Mouse (Mus musculus) heart, postnatal 14 days (tissue): Measurements from ENCODE around the gene Skida1. TPM values are rescaled to one million over a fixed set of nuclear protein-coding genes. Genes with fewer than 3 reads are reported as not detected.

Experiments
- DNase-seq, 2 experiments: peaks; one replicate each; pipeline ENCODE4 v3.0.0; 2021 to 2022
- intact Hi-C: fragments of 180-260 bp; cut with DNase I; formaldehyde crosslinking; loops from one replicate; pipeline ENCODE4 v1.15.1; 2025
- total RNA-seq, 2 experiments: library from RNA; stranded (reverse); gene quantifications; 2 replicates each; pipeline ENCODE4 v1.2.3; 2021

The Skida1 gene
- total RNA-seq, 2 experiments from 2014 or later: 3.3 to 4.8 TPM

DNA sequence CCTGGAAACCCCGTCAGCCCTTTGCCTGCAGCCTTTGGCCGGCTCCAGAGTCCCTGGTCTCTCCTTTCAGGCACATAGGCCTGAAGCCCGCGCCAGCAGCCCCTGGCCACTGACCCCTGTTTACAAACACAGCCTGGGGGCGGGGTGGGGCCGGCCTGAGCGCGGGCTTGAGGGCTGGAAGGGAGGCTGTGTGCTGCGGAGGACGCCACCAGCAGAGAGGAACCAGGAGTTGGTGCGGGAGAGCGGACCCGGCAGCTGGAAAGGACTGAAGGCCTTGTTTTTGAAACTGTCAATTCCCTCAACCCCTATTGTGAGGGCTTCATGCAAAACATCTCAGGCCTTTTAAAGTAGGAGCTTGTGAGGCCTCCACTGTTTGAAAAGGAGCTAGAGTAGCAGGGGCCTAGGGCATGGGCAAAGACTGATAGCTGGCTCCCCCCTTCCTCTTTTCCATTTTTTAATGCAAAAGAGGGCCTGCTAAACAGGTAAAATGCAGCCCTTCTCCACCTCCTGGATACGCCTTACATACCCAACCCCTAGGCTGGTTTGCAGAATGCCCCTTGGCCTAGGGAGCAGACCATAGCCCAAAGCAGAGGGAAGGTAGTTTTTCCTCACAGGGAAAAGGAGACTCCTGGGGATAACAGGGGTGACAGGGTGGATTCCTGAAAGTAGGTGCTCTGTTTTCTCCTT lies 7.5 kb downstream of the Skida1 start:
- intact Hi-C loops: no loop called here
- no peak for DNase-seq

DNA sequence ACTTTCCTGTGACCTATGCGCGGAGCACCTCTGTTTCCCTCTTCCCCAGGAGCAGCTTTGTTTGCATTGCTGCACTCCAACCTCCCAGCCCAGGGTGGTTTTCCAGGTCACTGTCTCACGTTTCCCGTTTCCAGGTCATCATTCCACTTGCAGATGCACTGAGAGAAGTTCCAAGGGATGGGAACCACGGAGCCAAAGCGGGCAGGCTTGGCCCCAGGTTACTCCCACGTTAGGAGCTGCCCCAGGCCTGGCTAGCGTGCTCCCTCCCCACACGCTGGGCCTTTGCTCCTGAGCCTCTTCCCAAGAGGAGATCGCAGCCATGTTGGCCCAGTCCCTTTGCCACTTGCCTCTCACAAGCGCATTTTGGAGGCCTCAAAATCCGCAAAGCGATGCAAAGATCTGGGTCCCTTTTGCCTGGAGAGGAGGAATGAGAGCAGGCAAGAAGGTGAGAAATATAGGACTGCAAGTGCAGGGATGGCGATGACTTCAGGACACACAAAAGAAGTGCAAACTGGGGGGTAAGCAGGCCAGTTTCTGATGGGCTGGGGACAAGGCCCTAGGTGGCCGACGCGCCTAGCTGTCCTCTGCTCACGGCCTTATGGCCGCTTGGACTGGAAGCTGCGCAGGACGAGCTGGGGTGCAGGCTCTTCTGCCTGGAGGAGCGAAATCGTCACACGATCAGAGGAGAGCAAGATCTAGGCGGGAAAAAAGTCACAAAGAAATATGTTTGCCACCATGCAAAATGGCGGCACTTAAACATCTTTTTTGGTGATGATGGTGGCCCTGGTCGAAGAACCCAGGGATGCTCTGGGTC lies 8.3 kb downstream of the Skida1 start:
- DNase-seq: no peak
- intact Hi-C loops: no loop called here

DNA sequence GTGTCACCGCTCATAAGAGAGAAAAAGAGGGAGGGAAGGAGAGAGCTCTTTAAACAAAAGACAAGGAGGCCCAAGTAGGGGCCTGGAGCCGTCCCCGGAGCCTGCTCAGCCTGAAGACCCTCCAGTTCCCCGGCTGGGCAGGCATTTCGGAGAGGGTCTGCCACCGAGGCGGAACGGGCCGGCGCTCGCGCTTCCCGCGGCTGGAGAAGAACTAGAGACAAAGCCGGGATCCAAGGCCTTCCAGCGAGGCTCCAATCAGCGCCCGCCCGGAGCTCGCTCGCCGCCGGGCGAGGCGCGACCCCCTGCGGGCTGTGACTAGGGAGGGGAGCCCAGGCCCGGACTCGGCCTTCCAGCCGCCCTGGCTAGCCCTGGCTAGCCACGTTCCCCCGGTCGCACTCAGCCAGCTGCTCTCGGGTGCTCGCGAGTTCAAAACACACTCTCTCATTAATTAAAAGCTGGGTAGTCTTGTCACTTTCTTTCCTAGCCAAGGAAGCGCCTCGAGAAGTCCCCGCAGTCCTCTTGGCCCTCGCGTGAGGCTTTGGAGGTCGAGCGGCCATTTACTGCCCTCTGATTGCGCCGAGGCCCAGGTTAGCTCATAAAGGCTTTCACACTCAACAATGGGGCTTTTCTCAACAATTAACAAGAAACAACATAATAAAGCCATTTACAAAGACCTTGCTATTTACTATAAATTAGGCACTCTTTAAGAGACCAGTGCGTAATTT lies 9.1 kb downstream of the Skida1 start:
- intact Hi-C loops: no loop called here
- DNase-seq: no peak

DNA sequence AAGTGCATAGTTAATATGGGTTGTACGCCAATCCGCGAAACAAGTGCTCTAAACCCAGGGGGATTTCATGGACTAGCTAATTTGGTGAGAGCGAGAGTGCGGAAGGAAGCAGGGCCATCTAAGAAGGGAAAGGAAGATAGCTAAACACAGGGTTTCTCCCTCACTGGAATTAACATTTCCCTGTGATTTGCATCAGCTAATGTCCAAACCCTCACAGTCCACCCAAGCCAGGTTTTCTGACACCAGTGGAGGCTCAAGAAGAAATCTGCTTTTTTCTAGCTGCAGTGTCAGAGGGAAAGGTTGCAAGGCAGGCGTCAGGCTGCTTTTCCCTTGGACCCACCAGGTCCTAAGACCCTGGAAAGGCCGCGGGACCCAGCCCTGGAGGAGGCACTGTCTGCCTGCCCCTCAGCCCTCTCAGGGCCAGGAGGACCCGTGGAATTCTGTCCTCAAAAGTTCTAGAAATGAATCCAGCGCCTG lies 9.9 kb downstream of the Skida1 start:
- DNase-seq: no peak
- intact Hi-C loops: no loop called here

DNA sequence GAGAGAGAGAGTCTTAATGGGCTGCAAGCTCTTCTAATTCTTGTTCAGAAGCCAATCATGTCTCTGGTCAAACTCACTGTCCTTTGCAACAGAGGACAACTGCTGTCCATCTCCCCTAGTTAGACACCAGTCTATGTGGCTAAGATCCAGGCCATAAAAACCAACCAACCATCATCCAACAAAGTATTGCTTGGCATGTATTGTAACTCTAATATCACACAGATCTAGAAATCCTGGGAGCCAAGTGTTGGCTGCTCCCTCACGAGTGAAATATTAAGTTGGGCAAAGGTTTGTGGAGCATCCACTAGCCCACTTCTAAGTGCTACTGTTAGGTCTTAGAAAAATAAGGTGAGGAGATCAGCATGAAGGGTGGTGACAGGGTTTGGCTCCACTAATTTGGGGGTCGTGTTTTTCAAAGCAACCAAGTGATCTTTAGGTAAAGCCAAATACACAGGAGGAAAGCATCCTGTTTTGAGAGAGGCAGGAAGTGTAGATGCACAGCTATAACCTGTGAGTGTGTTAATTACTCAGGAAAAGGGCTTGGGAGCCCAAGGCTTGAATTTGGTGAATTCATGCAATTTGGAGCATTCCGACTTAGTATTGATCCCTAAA lies 10.6 kb downstream of the Skida1 start:
- intact Hi-C loops: no loop called here
- DNase-seq: no peak

DNA sequence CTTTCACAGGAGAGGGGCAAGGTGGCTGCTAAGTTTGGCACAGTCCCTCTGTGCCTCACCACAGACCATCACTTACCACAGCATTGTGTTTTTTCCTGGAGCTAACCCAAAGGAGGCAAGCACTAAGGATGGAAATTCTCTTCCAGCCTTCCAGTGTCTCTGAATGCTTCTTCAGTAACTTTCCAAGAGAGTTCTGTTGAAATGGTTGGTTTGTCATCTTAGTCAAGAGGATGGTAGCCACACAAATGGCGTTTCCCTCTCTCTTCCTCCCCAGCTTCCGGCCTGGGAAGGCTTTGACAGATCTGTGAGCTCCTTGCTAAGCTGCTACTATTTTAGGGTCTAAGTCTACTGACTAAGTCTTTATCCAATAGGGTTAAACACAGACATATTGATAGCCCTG lies 11.4 kb downstream of the Skida1 start, which contains the start of gene A930004D18Rik:
A930004D18Rik (minus strand) TSS at position 247 of the 400 bp plus-strand sequence.
- intact Hi-C loops: no loop called here
- no peak for DNase-seq

DNA sequence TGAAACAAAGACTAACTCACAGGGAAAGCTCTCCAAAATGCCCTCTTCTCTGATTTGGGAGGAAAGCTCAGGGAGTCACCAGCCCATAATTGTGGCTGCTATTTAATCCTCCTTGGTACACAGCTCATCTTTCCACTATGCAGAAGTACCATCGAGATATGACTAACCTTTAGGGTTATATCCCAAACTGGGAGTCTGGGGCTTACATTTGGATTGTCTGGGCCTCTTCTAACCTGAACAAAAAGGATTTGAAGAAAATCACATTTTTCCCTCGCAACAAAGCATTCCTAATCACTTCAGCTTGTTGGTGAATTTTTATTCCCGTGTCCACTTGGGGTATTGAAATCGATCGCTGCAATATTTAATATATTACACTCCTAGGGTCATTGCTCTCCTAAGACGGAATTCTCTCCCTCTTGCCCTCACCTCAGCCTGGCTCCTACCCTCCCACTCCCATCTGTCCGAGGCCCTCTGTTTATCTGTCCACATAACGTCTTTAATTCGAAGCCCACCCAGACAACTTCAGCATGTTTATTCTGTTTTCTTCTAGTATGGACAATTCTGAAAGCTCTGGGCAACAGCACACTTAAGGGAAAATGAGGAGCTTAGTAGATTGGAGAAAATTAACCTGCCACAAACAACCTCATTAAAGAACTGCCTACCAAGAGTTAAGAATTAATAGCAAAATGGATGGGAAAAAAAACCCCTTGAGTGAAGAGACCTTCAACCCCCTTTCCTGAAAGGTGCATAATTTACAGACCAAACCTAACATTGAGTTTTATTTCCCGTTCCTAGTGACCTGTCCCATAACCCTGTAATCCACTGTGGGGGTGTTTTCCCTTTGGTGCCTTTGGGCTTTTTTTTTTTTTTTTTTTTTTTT lies 14.2 kb downstream of the Skida1 start:
- no peak for DNase-seq

DNA sequence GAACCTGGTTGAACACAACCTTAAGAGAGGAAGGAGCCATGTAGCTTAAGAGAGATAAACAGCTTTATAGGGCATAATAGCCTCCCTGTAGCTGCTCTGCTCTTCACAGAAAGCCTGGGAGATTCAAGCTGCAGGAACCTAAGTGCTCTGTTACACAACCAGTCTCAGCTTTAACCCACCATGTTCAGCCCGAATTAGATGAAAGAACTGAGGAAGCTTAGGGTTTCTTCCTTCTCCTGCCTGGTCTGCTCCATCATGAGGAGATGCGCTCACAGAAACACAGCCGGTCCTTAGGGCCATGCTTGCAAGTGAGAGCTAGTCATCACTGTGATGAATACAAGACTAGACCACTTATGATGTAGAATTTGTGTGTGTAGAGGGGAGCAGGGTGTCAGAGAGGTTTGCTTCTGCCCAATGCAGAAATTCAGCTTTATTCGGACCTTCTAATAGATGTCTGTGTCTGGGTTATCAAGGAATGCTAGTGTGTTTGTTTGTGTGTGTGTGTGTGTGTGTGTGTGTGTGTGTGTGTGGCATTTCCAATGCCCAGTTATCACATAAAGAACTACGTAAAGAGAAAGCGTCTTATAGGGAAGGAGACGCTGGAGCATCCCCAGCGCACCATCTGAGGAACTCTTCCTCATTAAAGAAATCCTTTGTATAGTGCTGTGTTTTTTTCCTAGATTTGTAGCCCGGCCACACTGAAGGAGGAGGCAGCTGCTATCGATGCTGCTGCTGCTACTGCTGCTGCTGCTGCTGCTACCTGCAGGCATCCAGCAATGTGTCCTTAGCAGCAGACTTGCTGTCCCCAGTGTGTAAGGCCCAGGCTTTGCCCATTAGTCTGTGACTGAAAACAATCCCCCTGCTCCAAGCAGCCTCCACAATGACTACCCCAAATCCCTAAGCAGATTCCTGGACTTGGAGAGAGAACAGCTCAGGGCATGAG lies 15.4 kb downstream of the Skida1 start:
- no peak for DNase-seq
- intact Hi-C loops: loop anchor here (5.0 kb wide), 1 partner anchor 1244 kb away; no protein-coding TSS in a partner anchor

More for the DNA sequence above, 14.2 kb downstream of the Skida1 start:
- intact Hi-C loops: loop anchor here (5.0 kb wide), 1 partner anchor 1243 kb away; no protein-coding TSS in a partner anchor

DNA sequence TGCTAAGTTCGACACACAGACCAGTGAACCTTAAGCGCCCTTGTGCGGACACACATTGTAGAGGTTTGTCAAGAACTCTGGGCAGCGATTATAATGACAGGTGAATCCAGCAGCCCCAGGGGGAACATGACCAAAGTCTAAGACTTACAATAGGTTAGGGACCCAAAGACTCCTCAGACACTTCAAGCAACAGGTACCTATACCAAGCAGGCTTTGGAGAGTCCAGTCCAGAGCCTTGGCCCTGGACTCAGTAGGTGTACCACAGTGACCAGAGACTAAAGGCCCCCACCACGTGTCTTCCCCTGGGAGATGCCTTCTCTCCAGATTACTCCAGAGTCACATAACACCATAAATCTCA lies 16.3 kb downstream of the Skida1 start:
- intact Hi-C loops: loop anchor here (5.0 kb wide), 1 partner anchor 1245 kb away; no protein-coding TSS in a partner anchor
- no peak for DNase-seq

DNA sequence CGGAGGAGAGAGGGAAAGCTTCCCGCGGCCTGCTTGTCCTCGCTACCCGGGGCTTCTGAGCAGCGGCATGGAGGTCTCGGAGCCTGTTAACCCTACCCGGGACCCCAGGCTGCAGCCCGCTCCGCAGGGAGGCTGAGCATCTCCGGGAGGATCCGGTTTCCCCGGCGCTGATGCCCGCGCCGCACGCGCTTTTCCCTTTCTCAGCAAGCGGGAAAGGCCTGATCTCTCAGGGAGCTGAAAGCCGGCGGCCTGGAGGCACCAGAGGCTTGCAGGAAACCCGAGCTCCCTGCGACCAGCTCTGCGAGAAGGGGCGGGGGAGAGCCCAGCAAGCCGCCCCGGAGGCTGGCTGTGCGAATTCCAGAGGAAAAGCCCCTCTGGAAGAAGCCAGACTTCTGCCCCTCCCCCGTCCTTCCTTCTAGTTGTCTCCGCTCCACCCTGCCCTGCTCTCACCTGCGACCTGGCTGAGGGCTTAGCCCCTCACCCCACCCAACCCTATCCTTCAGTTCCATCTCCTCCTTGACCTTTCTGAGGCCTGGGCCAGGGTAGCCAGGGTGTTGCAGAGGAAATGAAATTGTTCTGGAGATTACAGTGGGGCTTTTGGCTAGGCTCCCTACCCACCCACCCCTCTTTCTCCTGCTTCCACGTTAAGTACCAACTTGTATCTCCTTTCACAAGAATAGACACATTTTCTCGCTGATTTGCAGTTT lies 16.9 kb downstream of the Skida1 start:
- intact Hi-C loops: loop anchor here (2.0 to 5.0 kb wide), 2 partner anchors 15 to 1245 kb away; no protein-coding TSS in a partner anchor
- peak; percentile 66 to 72 for DNase-seq

DNA sequence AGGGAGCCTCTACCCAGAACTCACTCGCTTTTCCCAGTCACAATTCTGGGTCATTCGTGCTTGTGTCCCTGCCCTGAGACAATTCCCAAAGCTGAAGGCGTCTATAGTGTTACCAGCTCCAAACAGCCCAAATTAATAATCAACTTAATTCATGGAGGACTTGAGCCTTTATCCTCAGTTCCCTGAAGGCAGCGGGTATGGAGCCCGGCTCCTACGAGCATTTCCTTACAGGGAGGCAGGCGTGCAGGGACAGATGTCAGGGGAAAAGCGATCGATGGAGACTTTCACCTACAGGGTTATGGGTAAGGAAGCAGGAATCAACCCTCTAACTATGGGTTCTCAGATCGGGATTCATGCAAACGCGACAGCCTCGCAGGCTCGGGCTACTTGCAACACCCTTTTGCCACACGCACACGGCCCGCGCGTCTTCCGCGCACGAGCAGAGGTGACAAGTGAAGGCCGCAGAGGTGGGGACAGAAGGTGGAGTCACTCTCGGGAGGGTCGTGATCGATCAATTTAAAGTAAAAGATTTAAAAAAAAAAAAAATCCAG lies 17.5 kb downstream of the Skida1 start:
- intact Hi-C loops: loop anchor here (2.0 to 5.0 kb wide), 2 partner anchors 15 to 1246 kb away; no protein-coding TSS in a partner anchor
- DNase-seq: peak; percentile 50 to 58

DNA sequence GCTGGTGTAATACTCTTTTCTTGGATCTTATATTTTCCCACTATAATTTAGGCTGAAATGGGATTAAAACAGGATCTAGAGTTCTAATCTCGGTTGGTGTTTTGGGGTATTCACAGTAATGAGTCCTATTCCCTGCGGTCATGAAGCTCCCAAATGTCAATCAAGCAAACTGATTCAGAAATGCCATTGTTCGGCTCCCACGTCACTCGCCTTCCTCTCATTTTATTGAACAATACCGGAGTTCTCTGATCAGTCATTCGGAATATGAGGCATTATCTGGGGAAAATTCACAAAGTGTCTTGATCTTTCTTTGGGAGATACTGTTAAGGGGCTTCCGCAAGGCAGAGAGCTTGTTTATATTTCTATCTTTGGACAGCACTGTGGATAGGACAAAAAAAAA lies 18.3 kb downstream of the Skida1 start:
- intact Hi-C loops: loop anchor here (2.0 to 5.0 kb wide), 2 partner anchors 16 to 1247 kb away; no protein-coding TSS in a partner anchor
- no peak for DNase-seq

DNA sequence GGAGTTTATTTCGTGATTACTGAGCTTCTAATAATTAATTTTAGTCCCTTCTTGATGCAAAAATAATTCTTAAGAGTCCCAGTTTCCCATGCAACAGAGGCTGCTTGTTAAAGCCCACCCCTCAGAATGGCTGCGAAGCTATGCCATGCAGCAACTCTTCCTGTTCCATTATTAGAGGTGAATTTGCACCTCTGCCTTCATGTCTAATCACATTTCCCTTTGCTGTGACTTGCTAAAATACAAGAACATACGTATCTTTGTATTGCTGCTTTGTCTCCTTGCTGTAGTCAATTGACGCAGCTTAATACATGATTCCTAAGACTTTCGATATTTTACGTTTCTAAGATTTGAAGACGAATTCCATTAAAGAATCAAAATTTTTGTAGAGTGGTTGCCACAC lies 19.2 kb downstream of the Skida1 start:
- no peak for DNase-seq
- intact Hi-C loops: loop anchor here (2.0 to 10.0 kb wide), 11 partner anchors 17 to 1315 kb away; partner anchors contain the start of genes Bmi1 and Dnajc1

DNA sequence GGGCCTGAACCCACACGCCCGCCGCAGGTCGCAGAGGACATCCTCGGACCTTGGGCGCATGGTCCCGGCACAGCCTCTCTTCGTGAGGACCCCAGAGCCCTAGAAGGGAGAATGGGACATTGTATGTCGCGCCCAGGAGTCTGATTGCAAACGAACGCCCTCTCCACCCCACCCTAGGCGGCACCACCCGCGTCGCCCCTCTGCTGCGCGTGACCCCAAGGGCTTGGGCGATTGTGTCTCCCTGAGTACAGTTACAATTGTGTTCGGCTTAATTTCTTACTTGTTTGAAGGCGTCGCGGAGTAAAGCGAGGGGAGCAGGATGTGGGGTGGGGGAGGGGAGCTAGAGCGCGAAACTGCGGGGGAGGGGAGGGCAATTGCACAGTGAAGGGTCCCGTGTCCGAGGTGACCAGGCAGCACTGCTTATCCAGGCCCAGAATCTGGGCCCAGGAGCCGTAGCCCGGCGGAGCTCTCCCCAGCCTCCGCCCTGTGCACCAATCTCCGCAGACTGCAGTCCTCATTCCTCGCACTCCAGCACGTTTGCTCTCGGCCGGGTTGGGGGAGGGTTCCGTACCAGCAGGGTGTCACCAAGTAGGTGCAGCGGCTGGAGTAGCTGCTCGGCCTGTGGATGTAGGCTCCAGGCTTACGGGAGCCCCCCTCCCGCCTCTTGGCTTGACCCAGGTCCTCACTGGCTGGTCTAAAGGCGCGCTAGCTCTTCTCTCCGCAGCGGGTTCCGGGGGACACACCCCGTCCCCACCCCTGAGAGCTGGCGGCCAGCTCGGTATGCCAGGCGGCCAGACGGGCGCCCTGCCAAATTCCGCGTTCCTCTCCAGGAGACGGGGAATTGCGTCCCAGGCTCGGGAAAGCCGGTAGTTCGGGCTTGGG lies 20.5 kb downstream of the Skida1 start:
- peak; percentile 95 to 96 for DNase-seq
- intact Hi-C loops: loop anchor here (1.0 to 10.0 kb wide), 10 partner anchors 36 to 1316 kb away; partner anchors contain the start of genes Bmi1 and Dnajc1

DNA sequence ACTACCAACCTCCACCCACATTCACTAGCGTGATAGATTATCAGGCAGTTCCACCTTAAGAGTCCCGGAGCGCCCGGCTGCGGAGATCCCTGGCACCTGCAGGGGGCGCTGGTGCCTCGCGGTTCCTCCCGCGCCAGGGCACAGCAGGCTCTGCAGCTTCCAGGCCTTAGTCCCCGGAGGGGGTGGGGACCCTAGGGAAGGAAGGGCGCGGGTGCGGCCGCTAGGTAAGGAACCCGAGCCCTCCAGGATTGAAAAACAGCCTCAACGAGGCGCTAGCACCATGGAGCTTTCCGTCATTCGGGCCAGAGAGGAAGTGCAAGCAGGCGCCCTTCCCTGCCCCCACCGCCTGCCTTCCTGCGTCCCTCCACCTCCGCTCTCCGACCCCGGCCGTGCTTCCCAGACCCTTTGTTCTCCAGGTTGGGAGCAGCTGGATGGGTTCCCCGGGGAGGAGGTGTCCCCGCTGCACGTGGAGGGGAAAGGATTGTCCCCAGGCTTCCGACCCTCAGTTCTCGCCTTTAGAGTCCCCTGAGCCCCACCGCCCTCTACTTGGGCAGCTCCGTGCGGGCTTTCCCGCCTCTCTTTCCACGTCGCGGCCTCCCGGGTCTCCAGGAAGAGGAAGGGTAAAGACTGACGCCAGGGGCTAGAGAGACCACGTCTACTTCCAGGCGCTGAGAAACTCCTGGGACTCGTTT lies 21.3 kb downstream of the Skida1 start:
- intact Hi-C loops: loop anchor here (1.0 to 10.0 kb wide), 11 partner anchors 37 to 1317 kb away; partner anchors contain the start of genes Bmi1 and Dnajc1
- DNase-seq: peak; percentile 98 to 99
